Mouse (Mus musculus) embryo, embryonic 11.5 days (tissue): ENCODE data around the gene Lrrc75a.
"Not testable (repeated sequence)": the region's sequence is repeated elsewhere in the genome, so short reads cannot be mapped to it uniquely, and the experiment has no call there.

Source experiments
- DNase-seq: peaks from one replicate; pipeline ENCODE4 v3.0.0-alpha.2; 2012; ENCODE audit warnings: low read depth, low spot score

The Lrrc75a gene

DNA sequence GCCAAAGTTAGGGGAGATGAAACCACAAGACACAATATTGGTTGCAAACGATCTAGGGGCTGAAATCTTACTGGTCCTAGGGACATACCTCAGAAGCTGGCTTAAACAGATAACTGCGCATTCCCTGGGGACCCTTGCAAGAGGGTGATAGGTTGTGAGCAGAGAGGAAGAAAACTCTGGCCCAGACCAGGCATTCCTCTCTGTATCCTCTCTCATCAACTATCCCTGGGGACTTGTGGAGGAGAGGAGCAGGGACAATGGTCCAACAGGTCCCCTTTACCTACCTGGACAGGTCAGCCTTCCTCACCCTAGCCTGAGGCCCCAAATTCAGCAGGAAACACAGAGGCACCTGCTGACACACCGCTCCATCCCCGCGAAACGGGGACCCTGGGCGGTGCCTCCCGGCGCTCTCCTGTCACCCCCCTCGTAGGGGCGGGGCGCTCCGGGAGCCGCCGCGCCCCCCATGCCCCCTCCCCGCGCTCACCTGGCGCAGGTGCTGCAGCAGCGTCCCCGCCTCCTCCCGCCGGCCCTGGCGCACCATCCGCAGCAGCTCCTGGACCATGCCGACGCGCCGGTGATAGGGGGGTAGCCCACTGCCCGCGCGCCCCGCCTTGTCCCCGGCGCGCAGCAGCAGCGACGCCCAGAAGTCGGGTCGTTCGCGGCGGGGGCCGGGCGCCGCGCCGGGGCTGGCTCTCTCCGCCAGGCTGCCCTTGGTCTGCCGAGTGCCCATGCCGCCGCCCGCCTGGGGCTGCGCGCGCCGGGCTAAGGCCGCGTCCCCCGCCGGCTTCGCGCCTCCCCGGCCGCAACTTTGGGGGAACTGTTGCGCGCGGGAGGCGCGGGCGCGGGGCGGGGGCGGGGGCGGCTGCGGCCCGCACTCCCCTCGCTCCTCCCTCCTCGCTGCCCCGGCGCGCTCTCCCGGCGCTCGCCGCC is at the start of gene Lrrc75a:
Gene Lrrc75a (minus strand): TSS at position 863 of the 930 bp plus-strand sequence.
- DNase-seq = peak; percentile 8

DNA sequence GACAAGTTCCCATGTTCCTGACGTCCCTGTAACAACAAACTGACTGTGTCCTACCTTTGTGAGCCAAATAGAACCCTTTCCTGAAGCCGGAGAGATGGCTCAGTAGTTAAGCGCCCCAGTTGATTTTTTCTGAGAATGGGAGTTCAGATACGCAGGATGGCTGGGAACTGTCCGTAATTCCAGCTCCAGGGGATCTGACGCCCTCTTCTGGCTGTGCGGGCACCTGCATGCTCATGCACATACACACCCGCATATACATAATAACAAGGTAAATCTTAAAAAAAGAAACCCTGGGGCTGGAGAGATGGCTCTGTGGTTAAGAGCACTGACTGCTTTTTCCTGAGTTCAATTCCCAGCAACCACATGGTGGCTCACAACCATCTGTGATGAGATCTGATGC is 46.8 kb upstream of the Lrrc75a start:
- DNase-seq = no peak

DNA sequence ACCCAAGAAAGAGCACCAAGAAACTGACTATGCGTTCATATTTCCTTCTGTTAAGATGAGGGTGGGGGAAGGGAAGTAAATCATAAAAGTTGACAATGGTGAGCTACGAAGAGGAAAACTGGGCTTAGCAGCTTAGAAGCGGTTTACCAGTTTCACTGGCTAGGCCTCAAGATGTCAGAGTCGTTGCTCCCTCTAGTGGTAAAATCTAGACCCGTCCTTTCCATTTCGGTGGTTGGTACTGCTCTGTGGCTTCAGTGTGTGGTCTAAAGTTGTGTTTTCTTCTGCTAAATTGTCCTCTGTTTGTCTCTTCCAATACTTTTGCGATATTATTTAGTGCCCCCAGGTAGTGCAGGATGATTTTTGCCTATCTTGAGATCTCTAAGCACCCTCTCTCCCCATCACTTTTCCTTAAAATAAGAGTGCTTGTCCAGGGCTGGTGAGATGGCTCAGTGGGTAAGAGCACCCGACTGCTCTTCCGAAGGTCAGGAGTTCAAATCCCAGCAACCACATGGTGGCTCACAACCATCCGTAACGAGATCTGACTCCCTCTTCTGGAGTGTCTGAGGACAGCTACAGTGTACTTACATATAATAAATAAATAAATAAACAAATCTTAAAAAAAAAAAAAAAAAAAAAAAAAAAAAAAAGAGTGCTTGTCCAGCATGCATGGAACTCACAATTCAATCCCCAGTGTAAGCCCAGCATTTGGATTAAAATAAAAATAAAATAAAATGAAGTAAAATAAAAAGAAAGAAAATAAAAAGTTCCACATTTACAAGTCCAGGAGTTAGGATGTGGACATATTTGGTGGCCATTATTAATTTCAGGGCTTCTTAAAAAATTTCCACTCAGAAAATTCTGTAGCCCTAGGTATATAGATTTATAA is 45.2 kb upstream of the Lrrc75a start:
- DNase-seq = peak; percentile 76

DNA sequence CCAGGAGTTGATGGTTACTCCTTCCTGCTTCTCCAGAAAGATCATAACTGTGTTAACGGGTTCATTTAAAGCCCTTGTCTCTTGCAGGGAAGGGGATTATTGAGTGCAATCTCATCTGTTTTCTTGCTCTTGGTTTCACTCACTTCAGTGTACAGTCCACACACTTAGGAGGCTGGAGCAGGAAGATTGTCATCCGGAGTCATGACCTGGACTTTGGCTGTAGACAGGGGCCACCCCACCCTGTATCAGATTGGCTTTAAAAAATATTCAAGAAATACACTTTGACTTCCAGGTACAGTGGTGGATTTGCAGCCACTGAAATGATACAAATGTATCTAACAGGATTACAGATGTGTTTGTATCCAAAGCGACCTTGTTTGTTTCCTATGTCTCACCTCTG is 43.3 kb upstream of the Lrrc75a start:
- no peak for DNase-seq

DNA sequence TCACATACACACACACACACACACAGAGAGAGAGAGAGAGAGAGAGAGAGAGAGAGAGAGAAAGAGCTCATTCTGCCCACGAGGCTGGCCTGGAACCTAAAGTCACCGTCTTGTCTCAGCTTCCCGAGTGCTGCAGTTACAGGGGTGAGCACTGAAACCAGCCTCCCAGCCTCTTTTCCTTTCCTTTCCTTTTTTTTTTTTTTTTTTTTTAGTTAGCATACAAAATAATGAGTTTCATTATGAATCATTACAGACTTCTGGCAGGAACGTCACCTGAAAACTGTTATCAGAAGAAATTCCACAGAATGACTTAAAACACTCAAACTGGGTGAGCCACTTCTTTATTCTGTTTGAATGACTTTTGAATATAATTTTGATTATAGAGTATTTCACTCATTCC is 31.6 kb upstream of the Lrrc75a start:
- no peak for DNase-seq

DNA sequence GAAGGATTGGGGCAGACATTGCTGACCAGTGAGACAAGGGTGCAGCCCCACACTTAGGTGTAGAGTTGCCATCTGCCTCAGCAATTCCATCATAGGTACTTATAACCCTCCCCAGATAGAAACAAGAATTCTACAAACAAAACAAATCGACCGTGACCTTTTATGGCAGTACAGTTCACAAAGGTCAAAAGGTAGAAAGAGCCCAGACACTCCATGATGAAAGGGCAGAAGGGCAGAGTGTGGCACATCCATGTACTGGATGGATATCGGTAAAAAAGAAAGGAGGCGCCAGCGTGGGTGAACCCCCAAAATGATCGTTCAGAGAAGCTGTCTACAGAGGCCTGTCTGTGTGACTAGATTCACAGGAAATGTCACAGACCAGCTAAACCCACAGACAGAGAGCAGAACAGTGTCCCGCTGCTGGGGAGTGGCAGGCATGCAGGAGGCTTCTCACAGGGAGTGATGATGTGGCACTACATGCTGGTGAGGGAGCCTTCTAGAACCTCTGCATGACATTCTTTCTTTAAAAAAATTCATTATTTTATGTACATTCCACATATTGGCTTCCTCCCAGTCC is 30.5 kb upstream of the Lrrc75a start:
- no peak for DNase-seq

DNA sequence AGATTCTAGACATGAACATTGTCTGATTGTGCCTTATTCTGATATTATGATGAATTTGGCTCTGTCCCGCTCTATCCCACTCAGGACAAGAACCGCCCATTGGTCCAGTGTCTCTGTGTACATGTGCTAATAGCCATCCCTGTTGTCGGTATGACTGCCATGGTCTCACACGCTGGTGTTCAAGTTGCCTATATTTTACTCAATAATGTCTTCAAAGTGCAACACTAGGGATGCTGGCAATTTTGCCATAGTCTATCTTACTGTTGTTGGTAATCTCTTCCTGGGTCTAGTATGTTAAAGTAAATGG is 27.9 kb upstream of the Lrrc75a start:
- no peak for DNase-seq

DNA sequence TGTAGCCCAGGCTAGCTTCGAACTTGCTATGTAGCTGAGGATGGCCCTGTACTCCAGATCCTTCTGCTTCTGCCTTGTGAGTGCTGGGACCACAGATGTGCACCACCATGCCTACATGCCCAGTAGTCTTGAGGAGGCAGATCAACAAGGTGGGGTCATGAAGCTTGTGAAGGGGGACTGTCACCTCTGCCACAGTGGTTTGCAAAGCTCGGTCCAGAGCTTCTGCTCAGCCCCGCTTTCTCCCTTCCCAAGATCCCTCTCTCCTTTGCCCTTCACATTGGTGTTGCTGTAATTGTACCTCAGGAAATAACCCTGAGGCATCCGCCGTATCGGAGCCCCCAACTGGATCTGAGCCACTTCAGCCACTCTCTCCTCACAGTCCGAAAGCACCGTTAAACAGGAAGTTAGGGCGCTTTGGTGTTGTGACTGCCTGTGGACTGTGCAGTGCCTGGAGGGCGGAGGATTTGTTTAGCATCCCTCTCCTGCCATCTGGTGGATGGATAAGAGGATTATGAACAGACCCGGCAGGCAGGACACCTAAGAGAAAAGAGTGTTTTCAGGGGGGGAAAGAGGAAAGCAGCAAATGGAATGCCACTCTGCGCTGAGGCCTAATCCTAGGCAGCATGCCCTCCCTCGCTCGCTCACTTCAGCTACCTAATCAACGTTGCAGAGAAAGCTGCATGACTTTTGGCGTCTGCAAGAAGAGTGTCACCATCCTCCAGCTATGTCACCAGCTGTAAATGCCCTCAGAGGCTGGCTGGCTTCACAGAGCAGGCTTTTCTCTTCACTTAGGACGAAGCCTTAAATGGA is 27.4 kb upstream of the Lrrc75a start:
- DNase-seq = peak; percentile 71

DNA sequence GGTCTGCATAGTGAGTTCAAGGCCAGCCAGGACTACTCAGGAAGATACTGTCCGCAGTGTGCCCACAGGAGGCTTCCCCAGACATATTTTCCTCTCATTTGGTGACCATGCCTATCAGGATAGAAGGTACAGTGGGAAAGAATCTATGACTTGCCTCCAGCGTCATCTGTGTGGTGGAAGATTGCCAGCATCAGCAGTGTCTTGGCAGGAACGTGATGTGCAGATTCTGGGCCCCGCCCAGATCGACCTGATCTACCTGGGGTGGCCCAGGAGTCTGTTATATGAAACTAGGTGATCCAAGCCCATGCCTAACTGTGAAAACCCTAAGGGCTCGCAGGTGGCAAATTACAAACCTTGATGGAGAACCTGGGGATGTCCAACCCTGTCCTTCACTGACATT is 21.7 kb upstream of the Lrrc75a start:
- DNase-seq = no peak

DNA sequence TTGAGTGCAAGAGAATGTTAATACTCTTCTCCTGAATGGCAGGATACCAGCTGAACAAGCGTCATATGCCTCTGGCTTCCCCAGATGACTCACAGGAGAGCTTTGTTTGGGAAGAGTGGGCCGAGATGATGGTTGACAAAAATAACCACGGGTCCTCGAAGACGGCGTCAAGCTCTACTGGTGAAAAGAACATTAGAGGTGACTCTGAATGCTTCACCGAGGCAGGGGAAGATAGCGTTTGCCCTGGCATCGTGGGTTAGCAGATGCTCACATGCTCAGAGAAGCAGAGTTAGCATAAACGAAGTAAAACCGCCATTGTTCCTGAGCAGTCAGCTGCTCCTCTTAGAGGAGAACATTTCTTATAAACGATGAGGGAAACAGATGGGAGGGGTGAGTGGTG is 21.1 kb upstream of the Lrrc75a start:
- no peak for DNase-seq

DNA sequence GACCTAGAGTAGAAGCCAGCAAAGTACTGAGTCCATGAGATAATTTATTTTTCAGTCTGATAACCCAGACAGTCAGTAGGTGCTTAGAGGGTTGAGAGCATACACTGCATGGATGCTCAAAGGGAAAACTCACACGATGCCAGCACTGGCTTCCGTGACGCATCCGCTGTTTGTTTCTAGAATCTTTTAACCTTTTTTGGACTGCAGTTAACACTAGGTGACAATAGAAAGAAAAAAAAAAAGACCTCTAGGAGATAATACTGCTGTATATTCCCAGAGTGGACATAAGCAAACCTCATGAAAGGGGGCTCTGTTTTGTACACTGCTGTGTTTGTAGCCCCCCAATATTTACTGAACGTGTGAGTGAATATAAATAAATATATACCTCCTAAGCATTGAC is 20.7 kb upstream of the Lrrc75a start:
- DNase-seq = no peak

DNA sequence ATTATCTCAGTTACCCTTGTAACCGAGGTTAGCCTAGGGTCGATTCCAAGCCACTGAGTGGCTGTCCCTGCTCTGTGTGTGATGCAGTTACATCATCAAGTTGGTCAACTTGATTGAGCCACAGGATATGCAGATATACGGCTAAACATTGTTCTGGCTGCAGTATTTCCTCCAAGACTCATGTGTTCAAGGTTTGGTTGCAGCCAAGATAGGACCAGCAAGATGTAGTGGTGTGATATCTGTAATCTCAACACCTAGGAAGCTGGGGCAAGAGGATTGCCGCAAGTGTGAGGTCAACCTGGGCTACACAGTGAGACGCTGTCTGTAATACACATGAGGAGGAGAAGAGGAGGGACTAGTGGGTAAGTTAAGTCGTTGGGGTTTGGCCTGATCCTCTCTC is 15.9 kb upstream of the Lrrc75a start:
- DNase-seq = no peak

DNA sequence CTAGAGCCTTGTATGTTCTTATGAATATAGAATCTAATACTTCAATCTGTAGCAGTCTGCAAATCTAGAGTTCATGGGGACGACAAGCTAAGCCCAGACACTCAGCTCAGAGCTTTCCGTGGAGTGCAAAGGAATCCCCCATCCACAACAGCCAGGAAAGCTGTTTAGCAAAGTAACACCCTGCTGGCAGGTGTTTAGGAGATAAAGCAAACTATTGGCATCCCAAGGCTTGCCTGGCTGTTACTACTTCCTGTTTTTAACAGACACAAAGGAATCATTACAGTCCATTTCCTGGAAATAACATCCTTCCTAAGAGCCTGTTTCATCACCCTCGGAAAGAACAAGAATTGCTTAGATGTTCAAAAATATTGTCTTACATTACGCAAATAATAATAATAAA is 12.6 kb upstream of the Lrrc75a start:
- DNase-seq = no peak

DNA sequence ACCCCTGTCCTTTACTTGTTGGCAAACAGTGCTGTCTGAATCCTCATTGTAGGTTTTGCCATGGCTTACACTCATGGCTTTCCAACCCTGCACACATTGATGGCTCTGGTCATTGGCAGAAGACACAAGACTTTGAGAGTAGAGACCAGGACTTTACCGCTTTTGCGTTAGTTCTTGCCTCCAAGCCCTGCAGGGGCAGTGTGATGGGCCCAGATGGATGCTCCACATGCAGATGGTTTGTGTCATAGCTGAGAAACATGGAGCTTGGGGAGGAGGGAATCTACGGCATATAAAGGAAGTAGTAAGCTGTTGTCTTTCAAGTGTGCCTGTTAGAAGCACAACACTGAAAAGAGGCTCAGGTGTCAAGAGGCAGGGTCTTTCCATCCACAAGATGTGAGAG is 3.8 kb upstream of the Lrrc75a start:
- DNase-seq = no peak

DNA sequence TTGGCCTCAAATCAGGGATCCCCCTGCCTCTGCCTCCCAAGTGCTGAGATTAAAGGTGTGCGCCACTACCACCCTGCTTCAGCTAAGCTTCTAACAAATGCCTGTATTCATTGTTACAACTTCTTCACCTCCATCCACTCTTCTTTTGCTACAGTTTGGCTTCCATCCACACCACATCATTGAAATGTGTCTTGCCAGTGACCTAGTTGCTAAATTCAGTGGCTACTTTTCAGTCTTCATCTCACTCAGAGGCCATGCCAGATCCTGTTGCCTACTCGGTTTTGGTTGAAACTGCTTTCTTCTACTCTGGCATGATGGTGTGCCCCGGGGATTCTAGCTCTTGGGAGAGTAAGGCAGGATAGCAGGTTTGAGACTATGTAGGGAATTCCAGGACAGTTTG is 3.2 kb upstream of the Lrrc75a start:
- DNase-seq = no peak

DNA sequence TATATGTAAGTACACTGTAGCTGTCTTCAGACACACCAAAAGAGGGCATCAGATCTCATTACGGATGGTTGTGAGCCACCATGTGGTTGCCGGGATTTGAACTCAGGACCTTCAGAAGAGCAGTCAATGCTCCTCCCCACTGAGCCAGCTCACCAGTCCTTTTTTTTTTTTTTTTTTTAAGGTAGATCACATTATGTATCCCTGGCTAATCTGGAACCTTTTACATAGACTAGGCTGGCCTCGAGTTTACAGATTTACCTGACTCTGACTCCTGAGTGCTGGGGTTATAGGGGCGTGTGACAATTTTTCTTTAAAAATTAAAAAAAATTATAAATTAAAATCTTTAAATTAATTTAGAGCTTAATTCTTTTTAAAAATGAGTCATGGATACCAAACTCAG is 1.5 kb upstream of the Lrrc75a start:
- DNase-seq = not testable (repeated sequence)

DNA sequence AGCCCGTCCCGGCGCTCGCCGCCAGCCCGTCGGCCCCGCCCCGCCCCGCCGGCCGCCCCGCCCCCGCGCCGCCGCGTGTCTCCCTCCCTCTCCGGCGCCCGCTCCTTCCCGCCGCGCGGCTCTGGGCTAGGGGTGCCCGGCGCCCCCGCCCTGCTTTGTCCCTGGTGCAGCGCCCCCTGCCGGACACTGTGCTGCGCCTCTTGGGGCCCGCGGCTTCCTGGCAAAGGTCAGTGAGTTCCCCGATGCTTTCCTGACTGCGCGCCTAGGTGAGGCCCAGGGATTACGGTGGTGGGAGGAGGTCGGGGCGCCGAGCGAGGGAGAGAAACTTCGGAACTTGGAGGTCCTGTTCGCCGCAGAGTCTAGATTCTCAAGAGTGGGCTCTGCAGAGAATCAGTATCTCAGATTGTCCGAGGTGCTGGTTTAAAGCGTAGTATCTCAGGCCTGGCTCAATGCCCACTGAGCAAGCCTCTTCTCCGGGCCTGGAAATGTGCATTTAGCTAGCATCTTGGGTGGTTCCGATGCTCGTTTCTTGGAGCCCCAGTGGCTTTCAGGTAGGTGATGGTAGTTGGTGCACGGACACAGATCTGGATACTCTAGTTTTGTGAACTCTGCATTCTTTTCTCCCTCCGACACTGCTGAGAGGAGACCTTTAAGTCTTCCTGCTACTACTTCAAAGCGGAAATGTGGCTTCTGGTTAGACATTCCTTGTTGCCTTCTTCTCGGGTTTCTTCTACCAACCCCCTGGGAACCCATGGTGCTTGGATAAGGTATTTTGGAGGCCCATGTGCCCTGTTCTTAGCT is 468 bp upstream of the Lrrc75a start, which contains the start of gene Mmgt2:
Gene Mmgt2 (plus strand): TSS at position 74 of the 801 bp plus-strand sequence.
- DNase-seq = peak; percentile 90

DNA sequence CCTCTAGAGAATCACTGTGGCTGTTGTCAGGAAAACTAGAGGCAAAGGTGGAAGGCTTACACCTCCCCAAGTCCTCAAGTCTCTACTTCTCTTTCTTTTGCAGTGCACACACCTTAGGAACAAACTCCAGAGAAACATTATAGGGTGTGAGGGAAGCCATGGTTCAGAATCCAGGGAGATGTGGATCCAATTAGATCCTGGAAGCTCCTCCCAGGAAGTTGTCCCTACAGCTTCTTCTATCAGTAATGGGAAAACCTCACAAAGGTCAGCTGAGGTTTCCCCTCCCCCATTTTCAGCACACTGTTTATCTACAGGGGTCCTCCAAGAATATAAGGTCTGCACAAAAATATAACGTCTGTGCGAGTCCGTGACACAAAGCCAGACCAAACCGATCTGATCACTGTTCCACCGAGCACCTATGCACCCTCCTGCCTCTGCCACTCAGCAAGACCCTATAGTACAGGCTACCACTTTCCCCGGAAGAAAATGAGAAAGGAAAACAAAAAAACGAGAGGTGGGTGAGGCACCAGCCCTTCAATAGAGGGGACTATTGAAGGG is 1.3 kb downstream of the Lrrc75a start:
- DNase-seq = no peak

DNA sequence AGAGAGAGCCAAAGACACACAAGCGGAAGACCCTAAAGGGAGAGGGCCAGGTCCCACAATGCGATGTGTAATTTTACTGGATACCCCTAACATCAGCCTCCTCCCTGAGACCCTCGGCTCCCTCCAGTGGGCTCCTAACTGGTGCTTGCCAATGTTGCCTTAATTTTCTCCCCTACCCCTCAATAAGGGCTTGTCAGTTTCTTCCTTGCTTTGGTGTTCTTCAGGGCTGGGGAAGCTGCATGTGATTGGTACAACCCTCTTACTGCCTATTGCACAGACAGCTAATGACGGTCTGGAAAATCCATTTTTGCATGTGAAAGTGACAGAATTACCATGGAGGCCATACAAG is 1.9 kb downstream of the Lrrc75a start:
- DNase-seq = no peak

DNA sequence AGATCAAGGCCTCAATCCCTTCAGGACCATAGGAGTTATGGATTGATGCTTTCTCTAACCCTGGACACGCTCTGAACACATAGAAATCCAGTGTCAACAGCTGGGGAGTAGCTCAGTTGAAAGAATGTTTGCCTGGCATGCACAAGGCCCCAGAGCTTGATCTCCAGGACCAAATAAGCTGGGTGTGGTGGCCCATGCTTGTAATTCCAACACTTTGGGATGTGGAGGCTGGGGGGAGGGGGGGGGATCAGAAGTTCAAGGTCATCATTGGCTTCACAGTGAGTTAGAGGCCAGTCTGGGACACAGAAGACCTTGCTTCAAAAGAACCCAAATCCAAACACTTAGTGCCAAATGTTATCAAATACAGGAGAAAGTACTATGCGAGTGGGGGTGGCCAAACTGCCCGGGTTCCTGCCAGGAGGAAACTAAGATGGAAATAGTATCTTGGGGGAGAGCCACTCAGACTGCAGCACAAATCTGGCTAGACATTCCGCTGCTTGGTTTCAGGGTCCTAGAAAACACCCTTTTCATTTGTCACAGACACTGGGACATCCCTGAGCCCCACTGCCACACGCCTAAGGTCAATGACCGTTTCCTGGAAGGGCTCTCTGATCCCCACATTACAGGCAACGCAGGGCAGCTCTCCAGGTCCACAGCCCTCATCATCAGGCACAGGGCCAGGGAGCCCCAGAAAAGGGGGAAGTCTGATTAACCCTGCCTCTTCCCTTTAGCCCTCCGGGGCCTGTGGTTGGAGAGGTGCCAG is 2.4 kb downstream of the Lrrc75a start:
- DNase-seq = no peak
